Mouse (Mus musculus) MEL (cell line): ENCODE results near the gene Gm3376. TPM values are rescaled to one million over a fixed set of nuclear protein-coding genes. Genes with fewer than 3 reads are reported as not detected.
"Not testable (repeated sequence)": the region's sequence is repeated elsewhere in the genome, so short reads cannot be mapped to it uniquely, and the experiment has no call there.

ENCODE experiments used
- DNase-seq: peaks from one replicate; pipeline ENCODE4 v3.0.0; 2011; ENCODE audit warnings: low read depth, low spot score
- H3K27ac ChIP-seq: 2 replicates; pipeline ENCODE4 v1.5.1; 2012; ENCODE audit warnings: low read depth, mild to moderate bottlenecking, control low read depth, low read length, moderate library complexity; ENCODE audit not compliant: control insufficient read depth
- H3K27me3 ChIP-seq, 2 experiments: fragments of 150-350 bp in 1 of 2; sonication (generic) in 1 of 2; 2 replicates each; pipeline ENCODE4 v1.6.1; 2012; ENCODE audit warnings: low read length in 2 of 2, mild to moderate bottlenecking in 2 of 2, improper control_type of control experiment in 1 of 2, moderate library complexity in 1 of 2; ENCODE audit not compliant: insufficient read depth in 2 of 2, control insufficient read depth in 1 of 2
- H3K36me3 ChIP-seq, 2 experiments: 2 replicates each; pipeline ENCODE4 v1.6.1; 2012 to 2014; ENCODE audit warnings: low read length in 2 of 2, improper control_type of control experiment in 1 of 2, inconsistent platforms in 1 of 2, mild to moderate bottlenecking in 1 of 2; ENCODE audit not compliant: insufficient read depth in 2 of 2, control insufficient read depth in 1 of 2
- H3K4me1 ChIP-seq, 2 experiments: fragments of 150-350 bp in 1 of 2; sonication (generic) in 1 of 2; 2 replicates each; pipeline ENCODE4 v1.6.1; 2012; ENCODE audit warnings: low read length in 2 of 2, improper control_type of control experiment in 1 of 2, mild to moderate bottlenecking in 1 of 2; ENCODE audit not compliant: insufficient read depth in 2 of 2, control insufficient read depth in 1 of 2
- H3K4me3 ChIP-seq, 2 experiments: fragments of 150-350 bp in 1 of 2; sonication (generic) in 1 of 2; 2 replicates each; pipeline ENCODE4 v1.5.1; 2012; ENCODE audit warnings: low read depth in 2 of 2, low read length in 2 of 2, mild to moderate bottlenecking in 2 of 2, moderate library complexity in 2 of 2, control low read depth in 1 of 2, improper control_type of control experiment in 1 of 2; ENCODE audit not compliant: control insufficient read depth in 1 of 2, insufficient read depth in 1 of 2
- H3K79me2 ChIP-seq: 2 replicates; pipeline ENCODE4 v1.6.1; 2012; ENCODE audit warnings: mild to moderate bottlenecking, low read length, moderate library complexity; ENCODE audit not compliant: control insufficient read depth, poor library complexity, insufficient read depth
- H3K9ac ChIP-seq: 2 replicates; pipeline ENCODE4 v1.6.1; 2012; ENCODE audit warnings: low read depth, mild to moderate bottlenecking, control low read depth, low read length, moderate library complexity; ENCODE audit not compliant: control insufficient read depth, poor library complexity, severe bottlenecking
- H3K9me3 ChIP-seq: fragments of 150-350 bp; sonication (generic); replicated peaks from 2 replicates; pipeline ENCODE4 v1.6.1; 2012; ENCODE audit warnings: mild to moderate bottlenecking, low read length, improper control_type of control experiment, moderate library complexity; ENCODE audit not compliant: insufficient read depth
- polyA plus RNA-seq, 2 experiments: library from polyadenylated mRNA; stranded (reverse) in 1 of 2; unstranded in 1 of 2; fragments of >175 nt in 1 of 2; fragments of >200 nt in 1 of 2; gene quantifications; 2 replicates each; pipeline versions ENCODE4 v1.2.1 to v1.2.4; 2012; ENCODE audit warnings: low replicate concordance in 2 of 2, low read depth in 1 of 2; ENCODE audit not compliant: insufficient read length in 2 of 2, insufficient read depth in 1 of 2, missing spikeins in 1 of 2
- total RNA-seq: library from RNA; depleted of rRNA; stranded (reverse); fragments of 300-350 nt; gene quantifications from 2 replicates; pipeline ENCODE4 v1.2.3, GENCODE M21; 2012; rRNA removed

Gene Gm3376
- total RNA-seq, result not detected in 2 replicates
- polyA plus RNA-seq, result not detected

- not testable (repeated sequence) for H3K4me1 ChIP-seq, H3K36me3 ChIP-seq, H3K79me2 ChIP-seq, H3K27ac ChIP-seq, DNase-seq, H3K9me3 ChIP-seq, H3K27me3 ChIP-seq, H3K4me3 ChIP-seq, H3K9ac ChIP-seq
Observed at GRCm38 (mm10) chrY:3771373-3771772, at the start of gene Gm3376. Gene Gm3376 (plus strand): TSS chrY:3771673.
